Mouse (Mus musculus) embryonic facial prominence, embryonic 12.5 days (tissue): ENCODE results near the gene Dusp14. TPM values are rescaled to one million over a fixed set of nuclear protein-coding genes. Genes with fewer than 3 reads are reported as not detected.

ENCODE experiments used
- ATAC-seq: fragments of 200-750 bp; cut with Nextera tagmentation; 2 replicates; pipeline ENCODE4 v1.8.0; 2017; ENCODE audit not compliant: insufficient number of reproducible peaks, insufficient read depth, low FRiP score, low TSS enrichment
- H3K27ac ChIP-seq: fragments of 300-500 bp; sonication (generic); 2 replicates; pipeline ENCODE4 v1.5.1; 2016; ENCODE audit warnings: mild to moderate bottlenecking
- H3K27me3 ChIP-seq: fragments of 300-500 bp; sonication (generic); 2 replicates; pipeline ENCODE4 v1.6.1; 2016; ENCODE audit warnings: mild to moderate bottlenecking, moderate library complexity
- H3K36me3 ChIP-seq: fragments of 300-500 bp; sonication (generic); 2 replicates; pipeline ENCODE4 v1.6.1; 2016; ENCODE audit warnings: mild to moderate bottlenecking
- H3K4me1 ChIP-seq: fragments of 300-500 bp; sonication (generic); 2 replicates; pipeline ENCODE4 v1.6.1; 2016
- H3K4me2 ChIP-seq: fragments of 300-500 bp; sonication (generic); replicated peaks from 2 replicates; pipeline ENCODE4 v1.6.1; 2016; ENCODE audit warnings: mild to moderate bottlenecking, moderate library complexity
- H3K4me3 ChIP-seq: fragments of 300-500 bp; sonication (generic); 2 replicates; pipeline ENCODE4 v1.5.1; 2016; ENCODE audit warnings: mild to moderate bottlenecking
- H3K9ac ChIP-seq: fragments of 300-500 bp; sonication (generic); 2 replicates; pipeline ENCODE4 v1.6.1; 2016; ENCODE audit warnings: mild to moderate bottlenecking, moderate library complexity
- H3K9me3 ChIP-seq: fragments of 300-500 bp; sonication (generic); 2 replicates; pipeline ENCODE4 v1.6.1; 2016; ENCODE audit warnings: mild to moderate bottlenecking, moderate library complexity
- WGBS: fragments of 180-500 bp; shearing (Covaris S2); methylation state at CpG from one replicate; pipeline ENCODE4 v1.1.7; 2016; 5-methylcytosine and 5-hydroxymethylcytosine counted together
- polyA plus RNA-seq: library from polyadenylated mRNA; unstranded; fragments of >200 nt; fragmentation: Nextera tagmentation; extraction: Ambion mirVana; gene quantifications from 2 replicates; pipeline ENCODE4 v1.2.1, GENCODE M21; 2016

Gene Dusp14
- polyA plus RNA-seq, 1 experiment from 2014 or later: 13.5 TPM

- Histone ChIP-seq H3K9me3 (no peaks in the 10 kb centered on the region), H3K9ac (no peak overlapping the region), H3K27ac (no peak overlapping the region), H3K4me2 (no peak overlapping the region), H3K36me3 (peaks cover 28% of the 10 kb centered on the region), H3K27me3 (no peaks in the 10 kb centered on the region), H3K4me1 (no peaks in the 10 kb centered on the region), H3K4me3 (no peak overlapping the region)
- no peak for ATAC-seq
- WGBS: 88% methylated on average over 3 of the region's 3 CpGs
These were observed 11.3 kb upstream of the Dusp14 start for GRCm38 (mm10) chr11:84080327-84080726.

- Histone ChIP-seq H3K36me3 (peaks cover 28% of the 10 kb centered on the region), H3K27me3 (no peaks in the 10 kb centered on the region), H3K4me1 (no peaks in the 10 kb centered on the region), H3K9ac (no peak overlapping the region), H3K27ac (no peak overlapping the region), H3K9me3 (no peaks in the 10 kb centered on the region), H3K4me2 (no peak overlapping the region), H3K4me3 (no peak overlapping the region)
- 80% methylated on average over 4 of the region's 4 CpGs for WGBS
- ATAC-seq: no peak
These were observed 10.8 kb upstream of the Dusp14 start for GRCm38 (mm10) chr11:84079887-84080286.

DNA sequence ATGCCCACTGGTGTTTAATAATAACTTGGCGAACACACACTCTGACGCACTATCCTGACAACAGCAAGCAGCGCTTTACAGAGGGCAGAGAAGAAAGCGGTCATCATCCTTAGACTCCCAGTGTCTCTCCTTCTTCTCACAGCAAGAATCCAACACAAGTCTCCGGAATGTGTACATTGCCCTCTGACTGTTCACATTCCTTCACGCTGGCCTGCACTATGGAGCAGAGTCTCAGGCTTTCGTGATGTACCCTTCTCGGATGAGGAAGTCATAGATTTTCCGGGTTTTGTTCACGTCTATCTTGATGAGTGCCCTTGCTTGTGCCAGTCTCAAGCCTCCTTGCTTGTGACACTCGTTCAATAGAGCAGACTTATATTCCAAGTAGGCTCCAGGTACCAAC is 10.3 kb upstream of the Dusp14 start:
- no peaks in the 10 kb centered on the region for H3K4me1 ChIP-seq
- H3K36me3 ChIP-seq: peaks cover 28% of the 10 kb centered on the region
- no peak overlapping the region for H3K4me3 ChIP-seq
- H3K4me2 ChIP-seq: no peak overlapping the region
- no peak for ATAC-seq
- WGBS: 91% methylated on average over 11 of the region's 11 CpGs
- no peaks in the 10 kb centered on the region for H3K9me3 ChIP-seq
- H3K27ac ChIP-seq: no peak overlapping the region
- no peaks in the 10 kb centered on the region for H3K27me3 ChIP-seq
- no peak overlapping the region for H3K9ac ChIP-seq

DNA sequence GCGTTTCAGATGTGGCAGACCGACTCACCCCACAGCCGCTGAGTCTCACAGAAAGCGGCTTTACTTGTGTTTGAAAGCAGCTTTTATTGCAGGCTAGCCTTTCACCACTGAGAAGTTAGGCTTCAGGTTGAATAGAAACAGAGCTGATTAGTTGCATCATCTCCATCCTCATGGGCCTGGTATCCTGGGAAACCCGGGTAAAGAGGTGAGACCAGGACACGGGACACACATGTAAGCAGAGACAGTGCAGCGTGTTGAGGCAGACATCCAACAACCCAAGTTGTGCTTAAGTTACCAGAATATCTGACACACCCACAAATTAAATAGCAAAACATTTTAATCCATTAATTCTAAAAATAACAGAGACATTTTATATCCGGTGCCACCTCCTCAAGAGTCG is 9.5 kb upstream of the Dusp14 start:
- no peak for ATAC-seq
- 86% methylated on average over 9 of the region's 9 CpGs for WGBS
- Histone ChIP-seq H3K9ac (no peak overlapping the region), H3K27me3 (no peaks in the 10 kb centered on the region), H3K27ac (no peak overlapping the region), H3K4me1 (peaks cover 7% of the 10 kb centered on the region), H3K9me3 (no peaks in the 10 kb centered on the region), H3K36me3 (peaks cover 28% of the 10 kb centered on the region), H3K4me3 (no peak overlapping the region), H3K4me2 (no peak overlapping the region)

GRCm38 (mm10) chr11:84077008-84077407 is 7.9 kb upstream of the Dusp14 start:
- Histone ChIP-seq H3K9ac (no peak overlapping the region), H3K9me3 (no peaks in the 10 kb centered on the region), H3K36me3 (peaks cover 19% of the 10 kb centered on the region), H3K27me3 (no peaks in the 10 kb centered on the region), H3K4me2 (no peak overlapping the region), H3K27ac (no peak overlapping the region), H3K4me1 (peaks cover 18% of the 10 kb centered on the region), H3K4me3 (no peak overlapping the region)
- WGBS: 80% methylated on average over 2 of the region's 2 CpGs
- no peak for ATAC-seq

GRCm38 (mm10) chr11:84073816-84074764 is 5.0 kb upstream of the Dusp14 start:
- no peak overlapping the region for H3K4me3 ChIP-seq
- H3K27ac ChIP-seq: no peak overlapping the region
- H3K4me2 ChIP-seq: no peak overlapping the region
- WGBS: 76% methylated on average over 7 of the region's 7 CpGs
- no peaks in the 10 kb centered on the region for H3K9me3 ChIP-seq
- H3K36me3 ChIP-seq: peaks cover 7% of the 10 kb centered on the region
- H3K9ac ChIP-seq: no peak overlapping the region
- ATAC-seq: no peak
- H3K4me1 ChIP-seq: peaks cover 18% of the 10 kb centered on the region
- peaks cover 7% of the 10 kb centered on the region; the same call in 1 of the 2 replicates for H3K27me3 ChIP-seq

- no peaks in the 10 kb centered on the region for H3K9me3 ChIP-seq
- peaks cover 18% of the 10 kb centered on the region for H3K4me1 ChIP-seq
- H3K27ac ChIP-seq: peak overlapping the region; percentile 73
- peaks cover 9% of the 10 kb centered on the region; the same call in 1 of the 2 replicates for H3K27me3 ChIP-seq
- no peak for ATAC-seq
- H3K4me3 ChIP-seq: no peak overlapping the region
- no peak overlapping the region for H3K9ac ChIP-seq
- H3K4me2 ChIP-seq: 0 out of 2 replicates have a peak overlapping the region, but pooled peaks have one; percentile 5
- WGBS: 26% methylated on average over 9 of the region's 9 CpGs
- no peaks in the 10 kb centered on the region for H3K36me3 ChIP-seq
These were observed 4.0 kb upstream of the Dusp14 start for GRCm38 (mm10) chr11:84072904-84073651.

GRCm38 (mm10) chr11:84068191-84069033 is 649 bp downstream of the Dusp14 start:
- 2% methylated on average over 57 of the region's 63 CpGs for WGBS
- Histone ChIP-seq H3K27me3 (peaks cover 17% of the 10 kb centered on the region; the same call in 1 of the 2 replicates), H3K4me2 (peak overlapping the region; percentile 74), H3K9me3 (no peaks in the 10 kb centered on the region), H3K4me1 (peaks cover 24% of the 10 kb centered on the region), H3K4me3 (peak overlapping the region; percentile 61), H3K9ac (peak overlapping the region; percentile 67), H3K36me3 (no peaks in the 10 kb centered on the region), H3K27ac (no peak overlapping the region)
- ATAC-seq: peak; percentile 53; the same call in 1 of the 2 replicates

- Histone ChIP-seq H3K4me1 (peaks cover 18% of the 10 kb centered on the region), H3K27me3 (peaks cover 17% of the 10 kb centered on the region; the same call in 1 of the 2 replicates), H3K9ac (peak overlapping the region; percentile 67), H3K9me3 (no peaks in the 10 kb centered on the region), H3K4me2 (peak overlapping the region; percentile 74), H3K4me3 (peak overlapping the region; percentile 61), H3K36me3 (no peaks in the 10 kb centered on the region), H3K27ac (no peak overlapping the region)
- WGBS: 2% methylated on average over 21 of the region's 21 CpGs
- no peak; the same call in 1 of the 2 replicates for ATAC-seq
These were observed 1.3 kb downstream of the Dusp14 start for GRCm38 (mm10) chr11:84067720-84068190.

DNA sequence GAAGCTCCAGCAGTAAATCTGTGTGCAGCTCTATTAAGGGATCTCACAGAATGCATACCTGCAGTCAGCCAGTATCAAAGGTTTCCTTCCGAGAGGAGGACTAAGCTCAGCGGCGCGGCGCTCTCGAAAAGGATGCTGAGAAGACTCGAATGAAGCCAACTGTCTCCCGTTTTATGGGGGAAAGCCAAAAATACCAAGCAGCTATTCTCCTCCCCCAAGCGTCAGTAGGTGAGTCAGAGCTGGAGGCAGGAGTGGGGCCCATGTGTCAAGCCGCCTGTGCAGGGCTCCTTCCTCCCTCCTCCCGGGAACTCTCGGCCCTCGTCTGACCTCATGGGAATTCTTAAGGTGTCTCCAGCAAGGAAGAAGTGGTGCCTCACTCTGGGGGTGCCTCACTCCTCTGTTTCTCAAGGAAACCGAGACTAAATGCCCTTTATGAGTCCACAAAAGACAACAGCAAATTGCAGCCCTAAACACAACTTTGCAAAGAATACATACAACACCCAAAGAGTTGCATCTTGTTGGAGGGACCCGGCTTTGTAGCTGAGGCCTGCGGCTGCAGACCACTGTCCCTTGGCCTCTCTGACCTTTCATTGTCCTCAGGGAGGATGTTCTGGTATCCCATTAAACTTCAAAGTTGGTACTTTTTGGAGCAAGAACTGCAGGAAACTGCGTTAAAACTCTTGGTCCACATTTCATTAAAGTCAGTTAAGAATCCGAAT is 2.0 kb downstream of the Dusp14 start:
- H3K4me2 ChIP-seq: peak overlapping the region; percentile 74
- peaks cover 17% of the 10 kb centered on the region; the same call in 1 of the 2 replicates for H3K27me3 ChIP-seq
- 4% methylated on average over 18 of the region's 18 CpGs for WGBS
- H3K36me3 ChIP-seq: no peaks in the 10 kb centered on the region
- H3K4me3 ChIP-seq: peak overlapping the region; percentile 61
- no peak overlapping the region for H3K9ac ChIP-seq
- ATAC-seq: no peak
- no peak overlapping the region for H3K27ac ChIP-seq
- H3K4me1 ChIP-seq: peaks cover 15% of the 10 kb centered on the region
- H3K9me3 ChIP-seq: no peaks in the 10 kb centered on the region
